Mouse (Mus musculus) liver, adult 2 months (tissue): ENCODE measurements around the gene Rbks.

Experiments used
- CTCF ChIP-seq: fragments of 200-500 bp; IDR thresholded peaks from 2 replicates; pipeline ENCODE4 v1.5.1; 2011; ENCODE audit warnings: low read depth, low read length, control low read depth
- POLR2A ChIP-seq: fragments of 200-500 bp; IDR thresholded peaks from 2 replicates; pipeline ENCODE4 v1.6.1; 2011; ENCODE audit warnings: low read length, control low read depth; ENCODE audit not compliant: insufficient read depth; ENCODE audit errors: extremely low read depth

DNA sequence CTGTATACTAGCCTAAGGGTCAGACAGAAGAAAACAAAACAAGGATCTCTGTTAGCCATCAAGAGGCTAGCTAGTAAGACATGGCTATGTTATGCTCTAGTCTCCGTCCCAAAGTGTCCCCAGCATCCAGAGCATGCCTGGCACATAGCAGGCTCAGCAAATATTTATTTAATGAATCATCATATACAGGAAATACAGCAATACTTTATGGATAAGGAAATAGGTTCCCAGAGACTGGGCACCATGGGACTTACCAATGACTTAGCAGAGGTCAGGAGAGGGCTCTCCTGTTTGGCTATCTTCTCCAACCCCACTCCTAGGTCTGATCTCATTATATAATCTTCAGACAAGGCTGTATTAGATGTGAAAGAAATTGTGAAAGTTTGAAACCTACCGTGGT, 50.1 kb downstream of the Rbks start:
- TF ChIP-seq POLR2A (no peak), CTCF (no peak)
